ENCODE assay signal across 10 mouse cellular contexts in genomic region chr2:28536766-28537633, GRCm38 (mm10). TPM values are rescaled to one million over a fixed set of nuclear protein-coding genes. Genes with fewer than 3 reads are reported as not detected.
DNase-seq lines count a peak whose midpoint lies in the region; ATAC-seq and TF ChIP-seq lines count a peak whose summit lies in the region.
"Had no signal": no experiment of that assay in that cellular context is flagged by ENCODE, and none has a peak within 500 bp of the region (broad histone marks: within the 10 kb centered on the region; RNA-seq: fewer than 3 reads in every experiment).

No protein-coding gene starts in this region.

- no peaks in the 10 kb centered on the region for H3K27me3 ChIP-seq in forebrain, embryonic 14.5 days (replicated peaks; ENCODE audit: control insufficient read depth, insufficient read depth, low read length)
- H3K27me3 ChIP-seq in limb, embryonic 13.5 days: no peaks in the 10 kb centered on the region

- H3K4me1 ChIP-seq in forebrain, embryonic 14.5 days (ENCODE audit: control insufficient read depth, insufficient read depth, low read length): peaks cover 79% of the 10 kb centered on the region
- peaks cover 79% of the 10 kb centered on the region for H3K4me1 ChIP-seq in limb, embryonic 13.5 days

- no peak for ATAC-seq in forebrain, embryonic 14.5 days
- no peak for ATAC-seq in limb, embryonic 13.5 days (ENCODE audit: low FRiP score, low read depth)

- H3K9me3 ChIP-seq in forebrain, embryonic 14.5 days (replicated peaks; ENCODE audit: control insufficient read depth, low read length): no peaks in the 10 kb centered on the region
- no peaks in the 10 kb centered on the region for H3K9me3 ChIP-seq in limb, embryonic 13.5 days

- H3K4me3 ChIP-seq in gastrocnemius, adult 2 months: peak overlapping the region; percentile 13; the same call in 1 of the 2 replicates
- no peak overlapping the region for H3K4me3 ChIP-seq in forebrain, embryonic 14.5 days (ENCODE audit: low read depth, low read length)
- H3K4me3 ChIP-seq in limb, embryonic 13.5 days: no peak overlapping the region

- DNase-seq in gastrocnemius, adult 2 months: peak; percentile 56
- DNase-seq in gastrocnemius, postnatal 25 days: no peak
- DNase-seq in A20 (ENCODE audit: low read depth, low spot score): peak; percentile 41
- no peak for DNase-seq in forebrain, embryonic 14.5 days (ENCODE audit: low spot score)
- DNase-seq in frontal cortex, adult 2 months (ENCODE audit: extremely low spot score in 1 of 2, low spot score in 1 of 2): no peak
- DNase-seq in kidney, adult 11 months: no peak
- DNase-seq in lung, postnatal 25 days (ENCODE audit: low spot score): no peak
- DNase-seq: kidney, adult 18-20 months had no signal

- no peak for TF ChIP-seq CTCF in gastrocnemius, adult 2 months (IDR thresholded peaks at IDR 0.05)

- intact Hi-C loops in gastrocnemius, adult 2 months (cut with DNase I): no loop called here

- WGBS in forebrain, embryonic 14.5 days: 72% methylated on average over 11 of the region's 11 CpGs
- WGBS in limb, embryonic 13.5 days: 77% methylated on average over 11 of the region's 11 CpGs

- H3K36me3 ChIP-seq in forebrain, embryonic 14.5 days (ENCODE audit: control insufficient read depth, insufficient read depth, low read length): peaks cover 15% of the 10 kb centered on the region
- H3K36me3 ChIP-seq in limb, embryonic 13.5 days: peaks cover 20% of the 10 kb centered on the region

- H3K27ac ChIP-seq in gastrocnemius, adult 2 months: peak overlapping the region; percentile 93
- H3K27ac ChIP-seq in forebrain, embryonic 14.5 days (ENCODE audit: low read depth, low read length): peak overlapping the region; percentile 86; the same call in 1 of the 2 replicates
- H3K27ac ChIP-seq in limb, embryonic 13.5 days: peak overlapping the region; percentile 28; the same call in 1 of the 2 replicates

- 0 out of 2 replicates have a peak overlapping the region, but pooled peaks have one; percentile 6 for H3K4me2 ChIP-seq in forebrain, embryonic 14.5 days (ENCODE audit: low read length)
- H3K4me2 ChIP-seq in limb, embryonic 13.5 days (replicated peaks): 0 out of 2 replicates have a peak overlapping the region, but pooled peaks have one; percentile 11
- H3K4me2 ChIP-seq: liver, embryonic 11.5 days had no signal

- peak overlapping the region; percentile 29; the same call in 1 of the 2 replicates for H3K9ac ChIP-seq in forebrain, embryonic 14.5 days (ENCODE audit: low read length)
- H3K9ac ChIP-seq in limb, embryonic 13.5 days: no peak overlapping the region

RNA-seq across cellular contexts. Expression of gene Ralgds, which starts 24.1 kb away (rescaled TPM):
- total RNA-seq in gastrocnemius, adult 2 months (2021): 10 to 100 TPM in 1 of 2 experiments, 1 to 10 TPM in 1; 9.9 to 10.1 TPM
- total RNA-seq in gastrocnemius, postnatal 25 days (2021): 10 to 100 TPM in 1 of 2 experiments, 1 to 10 TPM in 1; 8.3 to 11.6 TPM
- 63.3 and 82.1 TPM in 2 replicates for polyA plus RNA-seq in forebrain, embryonic 14.5 days (2014; fragmentation: Nextera tagmentation; extraction: Ambion mirVana)
- polyA plus RNA-seq in limb, embryonic 13.5 days (2015; fragmentation: Nextera tagmentation; extraction: Ambion mirVana): 45.1 and 53.8 TPM in 2 replicates
- 90.9 and 92.7 TPM in 2 replicates for polyA plus RNA-seq in frontal cortex, adult 2 months (2012; rRNA removed)

RNA-seq across cellular contexts. Expression of gene Cel, which starts 26.2 kb away (rescaled TPM):
- total RNA-seq in gastrocnemius, adult 2 months (2021): not detected
- total RNA-seq in gastrocnemius, postnatal 25 days (2021): not detected
- polyA plus RNA-seq in forebrain, embryonic 14.5 days (2014; fragmentation: Nextera tagmentation; extraction: Ambion mirVana): not detected in 2 replicates
- 0.11 TPM in 1 of 2 replicates, not detected in the other for polyA plus RNA-seq in limb, embryonic 13.5 days (2015; fragmentation: Nextera tagmentation; extraction: Ambion mirVana)
- 0.10 TPM in 1 of 2 replicates, not detected in the other for polyA plus RNA-seq in frontal cortex, adult 2 months (2012; rRNA removed)
- polyA plus RNA-seq: liver, embryonic 11.5 days had no signal

RNA-seq across cellular contexts. Expression of gene Gm10134, which starts 31.1 kb away (rescaled TPM):
- under 1 TPM in 1 of 2 experiments, not detected in 1; 0.98 TPM for total RNA-seq in gastrocnemius, adult 2 months (2021)
- 1 to 10 TPM in 1 of 2 experiments, under 1 TPM in 1; 0.88 to 1.2 TPM for total RNA-seq in gastrocnemius, postnatal 25 days (2021)
- polyA plus RNA-seq in forebrain, embryonic 14.5 days (2014; fragmentation: Nextera tagmentation; extraction: Ambion mirVana): 0.94 TPM in 1 of 2 replicates, not detected in the other
- polyA plus RNA-seq in limb, embryonic 13.5 days (2015; fragmentation: Nextera tagmentation; extraction: Ambion mirVana): 1.4 and 2.5 TPM in 2 replicates
- 0.54 TPM in 1 of 2 replicates, not detected in the other for polyA plus RNA-seq in frontal cortex, adult 2 months (2012; rRNA removed)

RNA-seq across cellular contexts. Expression of gene Gbgt1, which starts 40.3 kb away (rescaled TPM):
- total RNA-seq in gastrocnemius, adult 2 months (2021): 1 to 10 TPM in 1 of 2 experiments, under 1 TPM in 1; 0.56 to 1.1 TPM
- total RNA-seq in gastrocnemius, postnatal 25 days (2021): 1 to 10 TPM in 1 of 2 experiments, under 1 TPM in 1; 0.54 to 1.0 TPM
- polyA plus RNA-seq in forebrain, embryonic 14.5 days (2014; fragmentation: Nextera tagmentation; extraction: Ambion mirVana): 0.22 and 0.33 TPM in 2 replicates
- polyA plus RNA-seq in limb, embryonic 13.5 days (2015; fragmentation: Nextera tagmentation; extraction: Ambion mirVana): 0.94 and 0.95 TPM in 2 replicates
- 1.3 and 1.4 TPM in 2 replicates for polyA plus RNA-seq in frontal cortex, adult 2 months (2012; rRNA removed)

RNA-seq across cellular contexts. Expression of gene Gtf3c5, which starts 46.6 kb away (rescaled TPM):
- 1 to 10 TPM; 7.2 to 8.0 TPM for total RNA-seq in gastrocnemius, adult 2 months (2021)
- 1 to 10 TPM; 7.3 to 7.6 TPM for total RNA-seq in gastrocnemius, postnatal 25 days (2021)
- polyA plus RNA-seq in forebrain, embryonic 14.5 days (2014; fragmentation: Nextera tagmentation; extraction: Ambion mirVana): 20.5 and 28.6 TPM in 2 replicates
- polyA plus RNA-seq in limb, embryonic 13.5 days (2015; fragmentation: Nextera tagmentation; extraction: Ambion mirVana): 53.4 and 53.5 TPM in 2 replicates
- polyA plus RNA-seq in frontal cortex, adult 2 months (2012; rRNA removed): 21.8 and 23.8 TPM in 2 replicates

Comparison
In these comparisons a context has a peak if more than half of its experiments do, and no peak if none do; other contexts are left out.
1. DNase-seq: peak in gastrocnemius, adult 2 months (single experiment) and A20 (single experiment); none in gastrocnemius, postnatal 25 days (single experiment), forebrain, embryonic 14.5 days (single experiment), frontal cortex, adult 2 months (0 of 2), kidney, adult 11 months (single experiment) and lung, postnatal 25 days (single experiment).
2. H3K27ac ChIP-seq: peak in every context shown above with its lines; median percentile 93 in gastrocnemius, adult 2 months; 86 in forebrain, embryonic 14.5 days; 28 in limb, embryonic 13.5 days.